Mouse (Mus musculus) heart, postnatal 25 days (tissue): ENCODE data around the gene Rab38. TPM values are rescaled to one million over a fixed set of nuclear protein-coding genes. Genes with fewer than 3 reads are reported as not detected.

Source experiments
- DNase-seq: peaks from one replicate; pipeline ENCODE4 v3.0.0; 2022; ENCODE audit warnings: low spot score
- intact Hi-C: fragments of 180-260 bp; cut with DNase I; formaldehyde crosslinking; loops from one replicate; pipeline ENCODE4 v1.15.1; 2025
- total RNA-seq, 2 experiments: library from RNA; stranded (reverse); gene quantifications; 2 replicates each; pipeline ENCODE4 v1.2.3; 2021

Gene Rab38
- total RNA-seq, 2 experiments from 2014 or later = 0.36 TPM; not detected in 1

- intact Hi-C loops = no loop called here
- DNase-seq = no peak
These were observed 79.7 kb downstream of the Rab38 start for GRCm38 (mm10) chr7:88509748-88510147.

GRCm38 (mm10) chr7:88522481-88522880 lies 92.4 kb downstream of the Rab38 start:
- DNase-seq = no peak
- intact Hi-C loops = no loop called here

DNA sequence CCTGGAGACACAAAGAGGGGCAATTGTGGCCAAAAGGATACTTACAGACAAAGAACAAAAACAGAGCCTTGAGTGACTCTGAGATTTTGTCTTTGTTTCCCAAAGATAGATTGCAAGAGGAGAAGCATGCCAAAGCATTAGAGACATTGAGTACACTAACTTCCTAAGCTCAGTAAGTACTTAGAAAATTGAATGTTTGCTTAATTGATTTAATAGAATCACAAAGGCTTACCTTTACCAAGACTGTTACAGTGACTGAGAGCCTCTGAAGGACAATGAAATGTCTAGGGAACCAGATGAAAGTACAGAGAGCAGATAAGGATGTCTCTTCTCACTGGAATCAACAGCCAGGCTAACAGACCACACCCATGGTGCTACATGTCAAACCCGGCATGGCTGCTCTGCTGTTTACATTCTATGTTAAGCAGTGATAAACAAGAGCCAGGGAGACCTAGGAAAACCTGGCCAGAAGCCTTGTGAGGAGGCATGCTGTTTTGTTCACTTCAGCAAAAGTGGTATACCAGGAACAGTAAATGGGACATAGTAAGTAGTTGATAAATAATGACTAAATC lies 97.1 kb downstream of the Rab38 start:
- intact Hi-C loops = no loop called here
- DNase-seq = no peak

DNA sequence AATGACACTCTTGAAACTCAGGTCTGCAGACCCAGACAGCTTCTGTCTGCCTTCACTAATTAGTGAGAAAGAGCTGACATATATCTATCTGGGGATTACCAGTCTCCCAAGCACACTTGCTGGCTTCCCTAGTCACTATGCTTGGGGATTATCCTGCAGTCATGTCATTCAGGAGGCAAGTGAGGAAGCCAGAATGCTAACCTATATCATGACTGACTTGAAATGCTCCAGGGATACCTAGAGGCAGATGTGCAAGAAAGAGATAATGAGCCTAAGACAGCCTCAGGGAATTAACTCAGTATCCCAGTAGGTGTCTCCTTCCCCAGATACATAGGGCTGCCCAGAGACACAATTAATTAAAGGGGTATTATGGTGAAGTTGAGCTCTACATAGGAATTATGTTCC lies 106.1 kb downstream of the Rab38 start:
- no peak for DNase-seq
- intact Hi-C loops = no loop called here

DNA sequence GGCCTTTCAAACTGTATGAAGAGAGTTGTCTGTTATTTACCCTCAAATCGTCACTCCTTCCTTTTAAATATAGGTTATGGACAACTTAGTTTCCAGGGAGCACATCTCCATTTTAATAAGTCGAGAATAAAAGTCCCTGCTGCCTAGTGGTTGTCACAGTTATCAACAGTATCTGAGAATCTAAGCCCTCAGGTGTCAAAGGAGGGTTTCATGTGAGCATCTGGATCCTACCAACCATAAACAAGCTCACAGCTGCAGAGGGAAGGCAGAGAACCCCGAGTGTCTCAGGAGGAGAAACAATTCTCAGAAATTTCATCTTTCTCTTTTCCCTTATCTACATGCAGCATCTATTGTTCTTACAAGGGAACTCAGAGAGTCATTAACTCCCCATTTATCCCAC lies 106.7 kb downstream of the Rab38 start:
- no peak for DNase-seq
- intact Hi-C loops = no loop called here

Other genes starting within 250 kb of the Rab38 start
- gene Ctsc, start 152.2 kb upstream of the Rab38 start, total RNA-seq = 10 to 100 TPM; 33.1 to 36.2 TPM